Mouse (Mus musculus) bone marrow, adult 2 months (tissue): ENCODE results near the gene Usp46.

Source experiments
- CTCF ChIP-seq: fragments of 200-500 bp; IDR thresholded peaks from 2 replicates; pipeline ENCODE4 v1.5.1; 2011; ENCODE audit warnings: low read length, control low read depth; ENCODE audit not compliant: control insufficient read depth, insufficient read depth
- POLR2A ChIP-seq: fragments of 200-500 bp; IDR thresholded peaks from 2 replicates; pipeline ENCODE4 v1.6.1; 2011; ENCODE audit warnings: low read depth, mild to moderate bottlenecking, control low read depth, low read length, borderline replicate concordance; ENCODE audit not compliant: control insufficient read depth

DNA sequence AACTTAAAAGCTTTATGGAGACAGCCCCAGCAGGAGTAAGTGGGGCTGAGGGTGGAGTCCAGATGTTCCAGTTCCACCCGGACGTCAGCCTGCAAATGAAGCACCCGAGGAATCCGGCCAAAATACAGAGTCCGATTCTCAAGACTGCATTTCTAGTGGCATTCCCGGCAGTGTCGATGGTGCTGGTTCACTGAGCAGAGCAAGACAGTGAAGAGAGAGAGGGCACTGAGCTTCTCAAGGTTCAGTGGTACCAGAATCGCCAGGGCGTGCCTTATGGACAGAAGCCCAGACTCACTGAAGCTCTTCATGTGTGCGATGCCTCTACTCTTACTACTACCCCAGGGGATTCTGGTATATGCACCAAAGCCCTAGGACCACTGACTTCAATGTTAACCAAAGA, 56.6 kb downstream of the Usp46 start:
- TF ChIP-seq CTCF (no peak), POLR2A (no peak)
